Mouse (Mus musculus) embryonic facial prominence, embryonic 12.5 days (tissue): ENCODE data around the gene Tmem141. TPM values are rescaled to one million over a fixed set of nuclear protein-coding genes. Genes with fewer than 3 reads are reported as not detected.

Source experiments
- ATAC-seq: fragments of 200-750 bp; cut with Nextera tagmentation; 2 replicates; pipeline ENCODE4 v1.8.0; 2017; ENCODE audit not compliant: insufficient number of reproducible peaks, insufficient read depth, low FRiP score, low TSS enrichment
- H3K27ac ChIP-seq: fragments of 300-500 bp; sonication (generic); 2 replicates; pipeline ENCODE4 v1.5.1; 2016; ENCODE audit warnings: mild to moderate bottlenecking
- H3K27me3 ChIP-seq: fragments of 300-500 bp; sonication (generic); 2 replicates; pipeline ENCODE4 v1.6.1; 2016; ENCODE audit warnings: mild to moderate bottlenecking, moderate library complexity
- H3K36me3 ChIP-seq: fragments of 300-500 bp; sonication (generic); 2 replicates; pipeline ENCODE4 v1.6.1; 2016; ENCODE audit warnings: mild to moderate bottlenecking
- H3K4me1 ChIP-seq: fragments of 300-500 bp; sonication (generic); 2 replicates; pipeline ENCODE4 v1.6.1; 2016
- H3K4me2 ChIP-seq: fragments of 300-500 bp; sonication (generic); replicated peaks from 2 replicates; pipeline ENCODE4 v1.6.1; 2016; ENCODE audit warnings: mild to moderate bottlenecking, moderate library complexity
- H3K4me3 ChIP-seq: fragments of 300-500 bp; sonication (generic); 2 replicates; pipeline ENCODE4 v1.5.1; 2016; ENCODE audit warnings: mild to moderate bottlenecking
- H3K9ac ChIP-seq: fragments of 300-500 bp; sonication (generic); 2 replicates; pipeline ENCODE4 v1.6.1; 2016; ENCODE audit warnings: mild to moderate bottlenecking, moderate library complexity
- H3K9me3 ChIP-seq: fragments of 300-500 bp; sonication (generic); 2 replicates; pipeline ENCODE4 v1.6.1; 2016; ENCODE audit warnings: mild to moderate bottlenecking, moderate library complexity
- WGBS: fragments of 180-500 bp; shearing (Covaris S2); methylation state at CpG from one replicate; pipeline ENCODE4 v1.1.7; 2016; 5-methylcytosine and 5-hydroxymethylcytosine counted together
- polyA plus RNA-seq: library from polyadenylated mRNA; unstranded; fragments of >200 nt; fragmentation: Nextera tagmentation; extraction: Ambion mirVana; gene quantifications from 2 replicates; pipeline ENCODE4 v1.2.1, GENCODE M21; 2016

The Tmem141 gene
- polyA plus RNA-seq, 1 experiment from 2014 or later: 21.1 TPM

GRCm38 (mm10) chr2:25602526-25602925, 19.3 kb downstream of the Tmem141 start:
- 93% methylated on average over 5 of the region's 5 CpGs for WGBS
- ATAC-seq: no peak
- Histone ChIP-seq H3K36me3 (peaks cover 59% of the 10 kb centered on the region), H3K27ac (no peak overlapping the region), H3K4me3 (no peak overlapping the region), H3K27me3 (no peaks in the 10 kb centered on the region), H3K4me2 (no peak overlapping the region), H3K9me3 (no peaks in the 10 kb centered on the region), H3K9ac (no peak overlapping the region), H3K4me1 (peaks cover 15% of the 10 kb centered on the region)

DNA sequence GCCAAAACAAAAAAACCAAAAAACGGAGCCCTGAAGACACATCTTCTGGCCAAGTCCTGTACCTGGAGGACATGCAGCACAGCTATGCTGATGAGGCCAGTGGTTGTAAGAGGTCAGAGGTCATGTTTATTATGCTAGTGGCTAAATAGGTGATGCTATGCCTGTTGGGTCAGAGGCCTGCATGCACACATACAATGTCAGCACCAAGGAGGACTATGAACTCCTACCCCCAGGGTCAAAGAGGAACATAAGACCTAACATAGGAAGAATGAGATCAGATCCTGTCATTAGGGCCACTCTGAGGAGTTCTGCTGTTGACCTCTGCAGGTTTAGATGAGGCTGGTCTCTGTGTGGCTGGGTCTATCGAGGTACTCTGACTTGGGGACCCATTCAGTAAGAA, 21.8 kb downstream of the Tmem141 start:
- no peak overlapping the region for H3K4me3 ChIP-seq
- ATAC-seq: no peak
- H3K27me3 ChIP-seq: no peaks in the 10 kb centered on the region
- no peak overlapping the region for H3K27ac ChIP-seq
- H3K36me3 ChIP-seq: peaks cover 84% of the 10 kb centered on the region
- WGBS: 88% methylated on average over 2 of the region's 2 CpGs
- no peak overlapping the region for H3K9ac ChIP-seq
- no peaks in the 10 kb centered on the region for H3K9me3 ChIP-seq
- no peak overlapping the region for H3K4me2 ChIP-seq
- no peaks in the 10 kb centered on the region for H3K4me1 ChIP-seq

- H3K4me1 ChIP-seq: no peaks in the 10 kb centered on the region
- no peak overlapping the region for H3K4me3 ChIP-seq
- no peak overlapping the region for H3K4me2 ChIP-seq
- no peak overlapping the region for H3K27ac ChIP-seq
- no peak for ATAC-seq
- no peak overlapping the region for H3K9ac ChIP-seq
- 81% methylated on average over 1 of the region's 1 CpGs for WGBS
- H3K36me3 ChIP-seq: peaks cover 91% of the 10 kb centered on the region
- no peaks in the 10 kb centered on the region for H3K27me3 ChIP-seq
- no peaks in the 10 kb centered on the region for H3K9me3 ChIP-seq
Measured at GRCm38 (mm10) chr2:25598749-25599148, 23.1 kb downstream of the Tmem141 start.

DNA sequence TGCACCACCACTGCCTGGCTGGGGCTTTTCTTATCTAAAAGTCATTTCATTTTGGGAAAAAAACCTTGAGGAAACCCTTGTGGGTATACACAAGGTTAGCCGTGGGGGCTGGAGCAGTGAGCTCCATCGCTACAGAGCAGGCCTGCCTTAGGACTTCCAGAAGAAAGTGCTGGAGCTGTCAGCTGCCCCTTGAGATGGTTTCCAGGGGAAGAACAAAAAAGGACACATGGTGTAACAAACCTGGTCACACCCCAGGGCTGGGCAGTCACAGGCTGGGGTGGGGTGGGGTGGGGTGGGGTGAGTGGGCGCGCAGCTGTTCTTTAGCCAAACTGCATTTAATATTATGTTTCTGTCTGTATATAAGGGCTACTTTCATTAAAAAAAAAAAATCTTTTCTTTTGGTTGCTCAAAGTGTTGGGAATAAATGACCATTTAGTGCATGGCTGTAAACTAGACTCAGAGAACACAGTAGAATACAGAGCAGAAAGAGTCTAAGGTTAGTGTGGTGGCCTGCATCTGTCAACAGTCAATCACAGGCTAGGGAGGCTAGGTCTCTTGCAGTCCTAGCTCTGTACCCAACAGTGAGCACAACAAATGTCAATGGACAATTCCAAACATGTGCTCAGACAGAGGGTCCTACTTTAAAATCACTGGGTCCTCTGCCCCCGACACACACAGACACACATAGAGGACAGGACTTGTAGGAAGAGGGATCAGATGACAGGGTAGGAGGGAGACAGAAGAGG, 24.9 kb downstream of the Tmem141 start:
- Histone ChIP-seq H3K36me3 (peaks cover 94% of the 10 kb centered on the region), H3K9ac (no peak overlapping the region), H3K4me2 (no peak overlapping the region), H3K4me1 (no peaks in the 10 kb centered on the region), H3K27me3 (no peaks in the 10 kb centered on the region), H3K9me3 (no peaks in the 10 kb centered on the region), H3K4me3 (no peak overlapping the region), H3K27ac (no peak overlapping the region)
- 95% methylated on average over 5 of the region's 5 CpGs for WGBS
- no peak for ATAC-seq

DNA sequence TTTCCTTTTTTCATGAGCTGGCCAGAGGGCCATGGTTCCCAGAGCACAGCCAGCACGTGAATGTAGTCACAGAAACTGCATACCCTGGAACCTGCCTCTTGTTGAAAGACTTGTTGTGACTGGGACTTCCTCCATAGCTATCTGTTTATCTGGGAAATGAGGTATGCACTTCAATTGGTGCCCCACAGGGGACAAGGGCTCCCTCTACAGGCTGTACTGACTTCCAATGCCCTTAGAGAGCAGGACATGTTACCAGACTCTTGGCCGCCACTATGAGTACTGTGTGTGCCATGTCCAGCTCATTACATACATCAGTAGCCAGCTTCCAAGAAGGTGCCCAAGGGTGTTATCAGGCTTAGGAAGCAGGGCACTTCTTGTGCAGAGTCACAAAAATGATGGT, 29.9 kb downstream of the Tmem141 start:
- H3K27ac ChIP-seq: no peak overlapping the region
- WGBS: 77% methylated on average over 2 of the region's 2 CpGs
- no peaks in the 10 kb centered on the region for H3K27me3 ChIP-seq
- no peaks in the 10 kb centered on the region for H3K9me3 ChIP-seq
- peaks cover 87% of the 10 kb centered on the region for H3K36me3 ChIP-seq
- H3K4me3 ChIP-seq: no peak overlapping the region
- H3K9ac ChIP-seq: no peak overlapping the region
- no peaks in the 10 kb centered on the region for H3K4me1 ChIP-seq
- no peak overlapping the region for H3K4me2 ChIP-seq
- ATAC-seq: no peak

GRCm38 (mm10) chr2:25588227-25588907, 33.4 kb downstream of the Tmem141 start:
- peaks cover 91% of the 10 kb centered on the region for H3K36me3 ChIP-seq
- WGBS: 94% methylated on average over 8 of the region's 8 CpGs

GRCm38 (mm10) chr2:25587290-25587689, 34.5 kb downstream of the Tmem141 start:
- Histone ChIP-seq H3K9ac (no peak overlapping the region), H3K36me3 (peaks cover 87% of the 10 kb centered on the region), H3K9me3 (no peaks in the 10 kb centered on the region), H3K4me1 (0 out of 2 replicates have a peak, but pooled peaks cover 6% of the 10 kb centered on the region), H3K27me3 (no peaks in the 10 kb centered on the region), H3K4me2 (no peak overlapping the region), H3K27ac (no peak overlapping the region), H3K4me3 (no peak overlapping the region)
- WGBS: 89% methylated on average over 8 of the region's 8 CpGs
- no peak for ATAC-seq

More at GRCm38 (mm10) chr2:25588227-25588907, 33.4 kb downstream of the Tmem141 start:
- Histone ChIP-seq H3K9ac (no peak overlapping the region), H3K9me3 (no peaks in the 10 kb centered on the region), H3K4me2 (no peak overlapping the region), H3K4me3 (no peak overlapping the region), H3K27ac (no peak overlapping the region), H3K4me1 (no peaks in the 10 kb centered on the region), H3K27me3 (no peaks in the 10 kb centered on the region)
- ATAC-seq: no peak

DNA sequence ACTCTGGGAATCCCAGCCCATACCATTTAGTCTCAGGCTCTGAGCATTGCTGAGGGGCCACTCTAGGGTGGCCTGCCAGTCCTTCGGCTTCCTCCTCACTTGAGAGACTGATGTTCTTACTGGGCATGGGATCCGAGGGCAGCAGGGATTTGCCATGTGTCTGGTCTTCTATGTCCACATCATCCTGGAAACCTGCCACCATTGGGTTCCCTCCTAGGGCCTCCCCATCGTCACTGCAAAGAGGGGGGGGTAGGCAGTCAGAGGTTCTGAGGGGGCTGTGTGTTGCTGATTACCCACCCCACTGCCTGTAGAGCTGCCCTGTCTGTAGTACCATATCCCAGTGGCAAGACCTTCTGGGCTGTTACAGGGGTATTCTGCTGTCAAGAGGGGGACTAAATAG, 36.2 kb downstream of the Tmem141 start:
- Histone ChIP-seq H3K27me3 (peaks cover 8% of the 10 kb centered on the region), H3K4me3 (no peak overlapping the region), H3K27ac (no peak overlapping the region), H3K9ac (no peak overlapping the region), H3K4me2 (no peak overlapping the region), H3K9me3 (no peaks in the 10 kb centered on the region), H3K4me1 (peaks cover 16% of the 10 kb centered on the region; the same call in 1 of the 2 replicates), H3K36me3 (peaks cover 71% of the 10 kb centered on the region)
- no peak for ATAC-seq
- WGBS: 88% methylated on average over 3 of the region's 3 CpGs

DNA sequence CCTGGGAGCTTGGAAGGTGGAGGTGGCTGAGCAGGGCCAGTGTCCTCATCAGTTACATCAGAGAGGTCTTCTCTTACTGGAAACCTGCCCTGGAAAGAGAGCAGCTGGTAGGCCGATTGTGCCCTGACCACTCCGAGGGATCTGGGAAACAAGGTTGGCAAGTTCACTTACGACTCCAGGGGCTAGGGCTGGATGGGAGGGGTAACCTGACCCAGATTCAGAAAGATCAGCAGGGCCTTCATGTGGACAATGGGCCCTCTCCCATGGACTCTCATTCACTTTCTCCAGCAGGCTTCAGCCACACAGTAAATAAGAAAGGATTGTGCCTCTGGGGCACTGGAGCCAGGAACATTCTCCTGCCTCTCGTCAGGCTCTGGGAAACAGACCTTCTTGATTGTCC, 36.9 kb downstream of the Tmem141 start:
- H3K27me3 ChIP-seq: peaks cover 16% of the 10 kb centered on the region
- no peak overlapping the region for H3K27ac ChIP-seq
- no peak for ATAC-seq
- 80% methylated on average over 4 of the region's 4 CpGs for WGBS
- H3K4me1 ChIP-seq: peaks cover 21% of the 10 kb centered on the region; the same call in 1 of the 2 replicates
- H3K36me3 ChIP-seq: peaks cover 65% of the 10 kb centered on the region
- no peak overlapping the region for H3K4me3 ChIP-seq
- H3K9me3 ChIP-seq: no peaks in the 10 kb centered on the region
- H3K4me2 ChIP-seq: no peak overlapping the region
- H3K9ac ChIP-seq: no peak overlapping the region

DNA sequence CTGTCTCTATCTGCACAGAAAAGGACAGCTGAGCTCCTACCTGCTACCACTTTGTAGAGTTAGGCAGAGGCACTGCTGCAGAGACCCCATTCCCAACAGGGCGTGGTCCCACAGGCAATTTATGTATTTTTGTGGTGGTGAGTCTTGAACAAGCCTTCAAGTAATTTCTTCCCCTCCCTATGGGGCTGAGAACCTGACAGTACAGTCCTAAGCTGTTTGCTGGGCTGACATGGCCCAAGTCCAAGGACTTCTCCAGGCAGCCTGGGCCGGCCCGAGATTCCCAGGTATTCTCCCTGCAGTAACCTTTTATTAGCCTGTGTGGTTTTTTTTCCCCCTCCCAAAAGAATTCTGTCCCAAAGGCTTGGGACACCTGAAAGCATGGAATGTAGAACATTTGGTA, 37.7 kb downstream of the Tmem141 start:
- H3K4me1 ChIP-seq: peaks cover 28% of the 10 kb centered on the region; the same call in 1 of the 2 replicates
- WGBS: 92% methylated on average over 3 of the region's 3 CpGs
- peaks cover 23% of the 10 kb centered on the region for H3K27me3 ChIP-seq
- ATAC-seq: no peak
- H3K4me2 ChIP-seq: no peak overlapping the region
- peaks cover 63% of the 10 kb centered on the region for H3K36me3 ChIP-seq
- H3K4me3 ChIP-seq: no peak overlapping the region
- no peak overlapping the region for H3K27ac ChIP-seq
- no peaks in the 10 kb centered on the region for H3K9me3 ChIP-seq
- no peak overlapping the region for H3K9ac ChIP-seq

DNA sequence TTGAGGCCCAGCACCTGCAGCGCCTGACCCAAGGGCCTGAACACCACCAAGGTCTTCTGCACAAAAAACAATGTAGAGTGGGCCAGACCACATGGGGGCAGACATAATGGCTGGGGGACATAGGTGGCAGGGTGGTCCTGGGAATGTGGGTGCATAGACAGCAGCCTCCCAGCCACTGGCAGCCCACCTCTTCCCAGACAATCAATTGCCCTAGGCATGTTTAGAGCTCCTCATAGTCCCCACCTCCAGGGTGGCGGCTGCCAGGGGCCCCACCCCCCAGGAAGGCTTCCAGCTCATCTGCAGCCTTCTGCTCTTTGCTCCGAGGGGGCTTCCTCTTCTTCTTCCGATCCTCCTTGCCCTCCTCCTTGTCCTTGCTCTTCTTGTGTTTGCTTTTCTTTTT, 38.2 kb downstream of the Tmem141 start:
- WGBS: 69% methylated on average over 4 of the region's 4 CpGs
- ATAC-seq: no peak

GRCm38 (mm10) chr2:25583120-25583481, 38.7 kb downstream of the Tmem141 start:
- H3K4me3 ChIP-seq: no peak overlapping the region
- H3K4me2 ChIP-seq: no peak overlapping the region
- no peak overlapping the region for H3K9ac ChIP-seq
- 81% methylated on average over 6 of the region's 6 CpGs for WGBS
- ATAC-seq: no peak
- no peak overlapping the region for H3K27ac ChIP-seq
- H3K4me1 ChIP-seq: peaks cover 31% of the 10 kb centered on the region
- no peaks in the 10 kb centered on the region for H3K9me3 ChIP-seq
- peaks cover 33% of the 10 kb centered on the region for H3K27me3 ChIP-seq
- H3K36me3 ChIP-seq: peaks cover 52% of the 10 kb centered on the region

More for the DNA sequence above, 38.2 kb downstream of the Tmem141 start:
- Histone ChIP-seq H3K9ac (no peak overlapping the region), H3K27ac (no peak overlapping the region), H3K4me1 (peaks cover 29% of the 10 kb centered on the region; the same call in 1 of the 2 replicates), H3K36me3 (peaks cover 57% of the 10 kb centered on the region), H3K4me3 (no peak overlapping the region), H3K27me3 (peaks cover 29% of the 10 kb centered on the region), H3K4me2 (no peak overlapping the region), H3K9me3 (no peaks in the 10 kb centered on the region)
